Mouse (Mus musculus) C2C12 (cell line): Measurements from ENCODE around the gene Gm20388. TPM values are rescaled to one million over a fixed set of nuclear protein-coding genes. Genes with fewer than 3 reads are reported as not detected.

Source experiments
- H3K27me3 ChIP-seq: one replicate; pipeline ENCODE4 v1.6.1; 2011; ENCODE audit not compliant: control insufficient read depth, insufficient read depth, insufficient read length
- H3K36me3 ChIP-seq: one replicate; pipeline ENCODE4 v1.6.1; 2011; ENCODE audit not compliant: control insufficient read depth, insufficient read depth
- H3K4me3 ChIP-seq: one replicate; pipeline ENCODE4 v1.5.1; 2011; ENCODE audit warnings: mild to moderate bottlenecking, control low read depth; ENCODE audit not compliant: poor library complexity, insufficient read depth, severe bottlenecking
- H3K79me2 ChIP-seq: one replicate; pipeline ENCODE4 v1.6.1; 2011; ENCODE audit not compliant: control insufficient read depth, insufficient read depth
- H3K79me3 ChIP-seq: one replicate; pipeline ENCODE4 v1.6.1; 2011; ENCODE audit warnings: low read depth, control low read depth
- H3ac ChIP-seq: one replicate; pipeline ENCODE3; 2011; ENCODE audit warnings: low read depth; ENCODE audit not compliant: control insufficient read depth, insufficient read length
- CEBPB ChIP-seq: IDR thresholded peaks from one replicate; pipeline ENCODE4 v1.6.1; 2011; ENCODE audit warnings: low read depth, mild to moderate bottlenecking, control low read depth, moderate library complexity
- CTCF ChIP-seq: IDR thresholded peaks from one replicate; pipeline ENCODE4 v1.5.1; 2011; ENCODE audit not compliant: control insufficient read depth, insufficient read depth, insufficient read length
- FOSL1 ChIP-seq: IDR thresholded peaks from one replicate; pipeline ENCODE4 v1.8.0; 2011; ENCODE audit warnings: mild to moderate bottlenecking, low read length; ENCODE audit not compliant: poor library complexity, insufficient read depth, severe bottlenecking
- MAX ChIP-seq: IDR thresholded peaks from one replicate; pipeline ENCODE4 v1.6.1; 2011; ENCODE audit warnings: mild to moderate bottlenecking, control low read depth
- MYOD1 ChIP-seq: IDR thresholded peaks from one replicate; pipeline ENCODE4 v1.6.1; 2011; ENCODE audit warnings: low read depth; ENCODE audit not compliant: control insufficient read depth, insufficient read length
- MYOG ChIP-seq: IDR thresholded peaks from one replicate; pipeline ENCODE4 v1.6.1; 2011; ENCODE audit not compliant: control insufficient read depth, insufficient read length; ENCODE audit errors: extremely low read depth
- USF1 ChIP-seq: IDR thresholded peaks from one replicate; pipeline ENCODE4 v1.6.1; 2011; ENCODE audit warnings: low read depth, mild to moderate bottlenecking, control low read depth, moderate library complexity
- polyA plus RNA-seq: library from polyadenylated mRNA; unstranded; fragments of >200 nt; fragmentation: generic; extraction: Trizol; gene quantifications from one replicate; pipeline ENCODE4 v1.2.1, GENCODE M21; 2012; ENCODE audit warnings: missing spikeins

Gene Gm20388
- polyA plus RNA-seq, 1 experiment = 15.0 TPM

GRCm38 (mm10) chr8:122067783-122068505 is 2157.3 kb downstream of the Gm20388 start:
- H3K27me3 ChIP-seq = no peaks in the 10 kb centered on the region
- H3K79me3 ChIP-seq = no peaks in the 10 kb centered on the region
- H3K4me3 ChIP-seq = no peak overlapping the region
- no peak for TF ChIP-seq MYOG
- TF ChIP-seq MAX = no peak
- no peak for TF ChIP-seq USF1
- TF ChIP-seq CEBPB = no peak
- no peak for TF ChIP-seq FOSL1
- TF ChIP-seq MYOD1 = no peak
- no peak for TF ChIP-seq CTCF
- H3ac ChIP-seq = no peak overlapping the region
- H3K79me2 ChIP-seq = no peaks in the 10 kb centered on the region
- H3K36me3 ChIP-seq = no peaks in the 10 kb centered on the region

GRCm38 (mm10) chr8:122068609-122069008 is 2158.0 kb downstream of the Gm20388 start:
- Histone ChIP-seq H3ac (no peak overlapping the region), H3K79me2 (no peaks in the 10 kb centered on the region), H3K79me3 (no peaks in the 10 kb centered on the region), H3K27me3 (no peaks in the 10 kb centered on the region), H3K4me3 (no peak overlapping the region), H3K36me3 (no peaks in the 10 kb centered on the region)
- peak; percentile 51 for TF ChIP-seq USF1
- no peak for TF ChIP-seq CTCF
- TF ChIP-seq MYOD1 = no peak

- Histone ChIP-seq H3K79me3 (no peaks in the 10 kb centered on the region), H3K4me3 (no peak overlapping the region), H3K27me3 (no peaks in the 10 kb centered on the region), H3K79me2 (no peaks in the 10 kb centered on the region), H3ac (no peak overlapping the region), H3K36me3 (no peaks in the 10 kb centered on the region)
- TF ChIP-seq CEBPB (no peak), CTCF (no peak), MYOG (no peak), USF1 (no peak), MAX (no peak), FOSL1 (no peak), MYOD1 (no peak)
Observed at GRCm38 (mm10) chr8:122069281-122069680, 2158.6 kb downstream of the Gm20388 start.

GRCm38 (mm10) chr8:122071193-122071592 is 2160.6 kb downstream of the Gm20388 start:
- Histone ChIP-seq H3K4me3 (no peak overlapping the region), H3K27me3 (no peaks in the 10 kb centered on the region), H3K79me3 (no peaks in the 10 kb centered on the region), H3ac (no peak overlapping the region), H3K36me3 (no peaks in the 10 kb centered on the region), H3K79me2 (no peaks in the 10 kb centered on the region)
- TF ChIP-seq FOSL1 (no peak), USF1 (no peak), CTCF (no peak), MAX (no peak), CEBPB (no peak), MYOG (no peak), MYOD1 (no peak)

- H3K79me2 ChIP-seq = no peaks in the 10 kb centered on the region
- H3K79me3 ChIP-seq = no peaks in the 10 kb centered on the region
- H3K27me3 ChIP-seq = no peaks in the 10 kb centered on the region
- H3K4me3 ChIP-seq = no peak overlapping the region
- no peak overlapping the region for H3ac ChIP-seq
- no peaks in the 10 kb centered on the region for H3K36me3 ChIP-seq
- TF ChIP-seq MYOD1 = no peak
- TF ChIP-seq CEBPB = no peak
Observed at GRCm38 (mm10) chr8:122073964-122074363, 2163.3 kb downstream of the Gm20388 start.

GRCm38 (mm10) chr8:122074442-122074841 is 2163.8 kb downstream of the Gm20388 start:
- no peak overlapping the region for H3K4me3 ChIP-seq
- no peaks in the 10 kb centered on the region for H3K36me3 ChIP-seq
- TF ChIP-seq USF1 (no peak), MAX (no peak), MYOD1 (no peak), MYOG (no peak), CEBPB (no peak), FOSL1 (no peak)
- no peaks in the 10 kb centered on the region for H3K27me3 ChIP-seq
- H3K79me3 ChIP-seq = no peaks in the 10 kb centered on the region
- no peak overlapping the region for H3ac ChIP-seq
- H3K79me2 ChIP-seq = no peaks in the 10 kb centered on the region

GRCm38 (mm10) chr8:122074977-122075376 is 2164.3 kb downstream of the Gm20388 start:
- no peaks in the 10 kb centered on the region for H3K79me3 ChIP-seq
- no peaks in the 10 kb centered on the region for H3K36me3 ChIP-seq
- TF ChIP-seq MYOD1 (no peak), CEBPB (no peak), CTCF (no peak), MYOG (no peak), FOSL1 (no peak), MAX (no peak)
- no peak overlapping the region for H3ac ChIP-seq
- no peaks in the 10 kb centered on the region for H3K27me3 ChIP-seq
- H3K4me3 ChIP-seq = no peak overlapping the region
- H3K79me2 ChIP-seq = no peaks in the 10 kb centered on the region
